Mouse (Mus musculus) midbrain, postnatal 0 days (tissue): ENCODE results near the gene Gale. TPM values are rescaled to one million over a fixed set of nuclear protein-coding genes. Genes with fewer than 3 reads are reported as not detected.

Experiments
- ATAC-seq: fragments of 200-750 bp; cut with Nextera tagmentation; 2 replicates; pipeline ENCODE4 v1.8.0; 2017; ENCODE audit warnings: moderate number of reproducible peaks, mild to moderate bottlenecking, moderate TSS enrichment, moderate library complexity; ENCODE audit not compliant: low FRiP score
- DNase-seq: peaks from one replicate; pipeline ENCODE4 v3.0.0-alpha.2; 2015; ENCODE audit warnings: low spot score
- H3K27ac ChIP-seq: fragments of 300-500 bp; sonication (generic); 2 replicates; pipeline ENCODE4 v1.5.1; 2014; ENCODE audit warnings: low read depth, mild to moderate bottlenecking, low read length, mixed read lengths
- H3K27me3 ChIP-seq: fragments of 300-500 bp; sonication (generic); 2 replicates; pipeline ENCODE4 v1.6.1; 2014; ENCODE audit warnings: low read length, control low read depth, mixed read lengths; ENCODE audit not compliant: insufficient read depth
- H3K36me3 ChIP-seq: fragments of 300-500 bp; sonication (generic); 2 replicates; pipeline ENCODE4 v1.6.1; 2014; ENCODE audit warnings: low read length, control low read depth, mixed read lengths; ENCODE audit not compliant: insufficient read depth
- H3K4me1 ChIP-seq: fragments of 300-500 bp; sonication (generic); 2 replicates; pipeline ENCODE4 v1.6.1; 2014; ENCODE audit warnings: mild to moderate bottlenecking, control low read depth, antibody characterized with exemption, low read length, mixed read lengths; ENCODE audit not compliant: insufficient read depth
- H3K4me2 ChIP-seq: fragments of 300-500 bp; sonication (generic); 2 replicates; pipeline ENCODE4 v1.6.1; 2014; ENCODE audit warnings: low read depth, mild to moderate bottlenecking, low read length, mixed read lengths; ENCODE audit not compliant: poor library complexity, severe bottlenecking
- H3K4me3 ChIP-seq: fragments of 300-500 bp; sonication (generic); 2 replicates; pipeline ENCODE4 v1.5.1; 2014; ENCODE audit warnings: low read depth, mild to moderate bottlenecking, low read length, moderate library complexity
- H3K9ac ChIP-seq: fragments of 300-500 bp; sonication (generic); replicated peaks from 2 replicates; pipeline ENCODE4 v1.6.1; 2014; ENCODE audit warnings: mild to moderate bottlenecking, low read length, moderate library complexity, mixed read lengths; ENCODE audit not compliant: poor library complexity, severe bottlenecking
- H3K9me3 ChIP-seq: fragments of 300-500 bp; sonication (generic); 2 replicates; pipeline ENCODE4 v1.6.1; 2016; ENCODE audit warnings: low read length, control low read depth
- CTCF ChIP-seq: IDR thresholded peaks from 2 replicates; pipeline ENCODE4 v1.5.1; 2016; ENCODE audit warnings: antibody characterized with exemption, mild to moderate bottlenecking
- WGBS: fragments of 180-500 bp; shearing (Covaris S2); extraction: QIAGEN DNeasy Blood & Tissue Kit; methylation state at CpG from one replicate; pipeline ENCODE4 v1.1.7; 2014; 5-methylcytosine and 5-hydroxymethylcytosine counted together
- polyA plus RNA-seq: library from polyadenylated mRNA; unstranded; fragments of >200 nt; fragmentation: Nextera tagmentation; extraction: Ambion mirVana; gene quantifications from 2 replicates; pipeline ENCODE4 v1.2.1, GENCODE M21; 2015
- total RNA-seq: library from RNA; depleted of rRNA; stranded (reverse); fragments of >200 nt; gene quantifications from 2 replicates; pipeline ENCODE4 v1.2.3, GENCODE M21; 2014

Gene Gale
- total and polyA plus RNA-seq, 2 experiments from 2014 or later, result 33.5 to 36.7 TPM

GRCm38 (mm10) chr4:135985769-135986168, 22.2 kb downstream of the Gale start:
- 94% methylated on average over 7 of the region's 7 CpGs for WGBS
- 0 out of 2 replicates have a peak, but pooled peaks cover 1% of the 10 kb centered on the region for H3K36me3 ChIP-seq
- peaks cover 7% of the 10 kb centered on the region for H3K4me1 ChIP-seq
- ATAC-seq (no peak), DNase-seq (no peak)
- H3K27ac ChIP-seq, result no peak overlapping the region
- H3K4me3 ChIP-seq, result peak overlapping the region; percentile 88
- H3K9me3 ChIP-seq, result no peaks in the 10 kb centered on the region
- H3K4me2 ChIP-seq, result peak overlapping the region; percentile 84
- no peak for TF ChIP-seq CTCF
- H3K9ac ChIP-seq, result no peak overlapping the region
- H3K27me3 ChIP-seq, result no peaks in the 10 kb centered on the region

GRCm38 (mm10) chr4:135986301-135986942, 22.9 kb downstream of the Gale start:
- peak overlapping the region; percentile 95 for H3K9ac ChIP-seq
- H3K4me2 ChIP-seq, result peak overlapping the region; percentile 84
- no peaks in the 10 kb centered on the region for H3K36me3 ChIP-seq
- ATAC-seq (peak; percentile 48), DNase-seq (no peak)
- peak overlapping the region; percentile 57 for H3K27ac ChIP-seq
- no peak for TF ChIP-seq CTCF
- 9% methylated on average over 22 of the region's 23 CpGs for WGBS
- H3K4me1 ChIP-seq, result peaks cover 7% of the 10 kb centered on the region
- H3K9me3 ChIP-seq, result no peaks in the 10 kb centered on the region
- no peaks in the 10 kb centered on the region for H3K27me3 ChIP-seq
- H3K4me3 ChIP-seq, result peak overlapping the region; percentile 88

- H3K36me3 ChIP-seq, result no peaks in the 10 kb centered on the region
- WGBS, result under 1% methylated on average over 66 of the region's 81 CpGs
Observed at GRCm38 (mm10) chr4:135986943-135987710, 23.6 kb downstream of the Gale start, which contains the start of gene Pithd1. TSS of gene Pithd1 (minus strand) at chr4:135987264.

GRCm38 (mm10) chr4:135987714-135988113, 24.2 kb downstream of the Gale start:
- Histone ChIP-seq H3K36me3 (no peaks in the 10 kb centered on the region), H3K4me2 (peak overlapping the region; percentile 84), H3K9me3 (no peaks in the 10 kb centered on the region), H3K27ac (peak overlapping the region; percentile 57), H3K4me1 (peaks cover 7% of the 10 kb centered on the region), H3K27me3 (no peaks in the 10 kb centered on the region), H3K9ac (peak overlapping the region; percentile 95; the same call in 1 of the 2 replicates), H3K4me3 (peak overlapping the region; percentile 88)
- DNase-seq (no peak), ATAC-seq (no peak)
- no peak for TF ChIP-seq CTCF
- whole genome bisulfite sequencing, result 60% methylated on average over 9 of the region's 9 CpGs

More at GRCm38 (mm10) chr4:135986943-135987710, 23.6 kb downstream of the Gale start, which contains the start of gene Pithd1:
- Histone ChIP-seq H3K27me3 (no peaks in the 10 kb centered on the region), H3K9ac (peak within 1 kb of the TSS; percentile 95), H3K4me2 (peak within 1 kb of the TSS; percentile 84), H3K4me3 (peak within 1 kb of the TSS; percentile 88), H3K4me1 (peaks cover 7% of the 10 kb centered on the region), H3K9me3 (no peaks in the 10 kb centered on the region), H3K27ac (peak within 1 kb of the TSS; percentile 57)
- ATAC-seq (peak; percentile 89), DNase-seq (peak; percentile 94)
- peak; percentile 59 for TF ChIP-seq CTCF

GRCm38 (mm10) chr4:135993941-135994340, 30.4 kb downstream of the Gale start:
- ATAC-seq, result no peak
- 94% methylated on average over 6 of the region's 6 CpGs for WGBS
- no peak for TF ChIP-seq CTCF

GRCm38 (mm10) chr4:135995118-135995517, 31.6 kb downstream of the Gale start:
- H3K9ac ChIP-seq, result no peak overlapping the region
- TF ChIP-seq CTCF, result no peak
- no peaks in the 10 kb centered on the region for H3K27me3 ChIP-seq
- no peak overlapping the region for H3K4me3 ChIP-seq
- ATAC-seq, result no peak
- DNase-seq, result no peak
- no peaks in the 10 kb centered on the region for H3K4me1 ChIP-seq
- no peaks in the 10 kb centered on the region for H3K36me3 ChIP-seq
- H3K4me2 ChIP-seq, result no peak overlapping the region
- H3K27ac ChIP-seq, result no peak overlapping the region
- no peaks in the 10 kb centered on the region for H3K9me3 ChIP-seq
- WGBS, result 88% methylated on average over 4 of the region's 4 CpGs

More at GRCm38 (mm10) chr4:135993941-135994340, 30.4 kb downstream of the Gale start:
- no peak for DNase-seq
- Histone ChIP-seq H3K9ac (no peak overlapping the region), H3K27ac (no peak overlapping the region), H3K36me3 (no peaks in the 10 kb centered on the region), H3K9me3 (no peaks in the 10 kb centered on the region), H3K27me3 (no peaks in the 10 kb centered on the region), H3K4me3 (no peak overlapping the region), H3K4me1 (no peaks in the 10 kb centered on the region), H3K4me2 (no peak overlapping the region)
